Mouse (Mus musculus): Measurements from ENCODE around the gene Bicral. TPM values are rescaled to one million over a fixed set of nuclear protein-coding genes. Genes with fewer than 3 reads are reported as not detected.

Gene Bicral
- polyA plus RNA-seq, 1 experiment, result 1.8 TPM

GRCm38 (mm10) chr17:46832981-46833305 lies 25.3 kb downstream of the Bicral start:
- TF ChIP-seq FLI1 (IDR thresholded peaks at IDR 0.05; ENCODE audit: low read length) (no peak), GATA1 (IDR thresholded peaks at IDR 0.05; ENCODE audit: borderline replicate concordance, low read length) (no peak)
- Histone ChIP-seq H3K9me3 (no peaks in the 10 kb centered on the region), H3K4me3 (replicated peaks) (peak overlapping the region; percentile 35), H3K4me1 (peaks cover 53% of the 10 kb centered on the region), H3K36me3 (replicated peaks; ENCODE audit: low read length) (peaks cover 14% of the 10 kb centered on the region), H3K27me3 (replicated peaks) (no peaks in the 10 kb centered on the region)

DNA sequence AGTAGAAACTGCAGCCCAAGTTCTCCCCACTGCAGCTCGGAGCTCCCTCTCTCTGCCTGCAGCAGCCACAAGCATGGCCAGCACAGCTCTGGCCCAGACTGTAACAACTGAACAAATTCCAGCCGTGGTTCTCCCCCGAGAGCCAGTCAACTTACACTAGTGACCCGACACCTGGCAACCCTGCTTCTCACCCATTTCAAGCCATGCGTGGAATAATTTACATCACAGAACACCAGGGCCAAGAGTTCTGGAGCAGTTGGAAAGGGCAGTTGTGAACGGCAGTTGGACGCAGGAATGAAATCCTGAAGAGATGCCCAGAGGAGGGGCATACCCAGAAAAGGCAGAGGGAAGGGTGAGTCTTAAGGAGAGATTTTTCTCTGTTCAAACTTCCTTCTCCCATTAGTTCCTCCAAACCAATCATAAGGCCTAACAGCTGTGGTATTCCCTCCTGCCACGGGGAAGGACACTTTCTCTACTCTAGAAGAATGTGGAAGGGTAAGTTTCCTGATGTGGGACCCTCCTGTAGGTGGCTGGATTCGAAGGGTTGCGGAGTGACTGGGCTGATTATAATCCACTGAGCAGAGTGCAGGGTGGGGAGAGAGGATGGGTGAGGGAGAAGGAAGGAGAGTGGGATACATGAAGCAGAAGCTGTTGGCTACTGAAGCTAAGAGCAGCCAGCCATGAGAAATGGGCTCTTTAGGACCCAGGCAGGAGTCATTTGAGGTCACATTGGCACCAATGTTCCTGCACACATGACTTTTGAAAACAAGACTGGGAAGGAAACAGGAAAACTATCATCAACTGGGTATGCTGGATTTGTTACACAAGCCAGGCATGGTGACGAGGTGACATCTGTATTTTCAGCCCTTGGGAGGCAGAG lies 25.9 kb downstream of the Bicral start:
- Histone ChIP-seq H3K4me3 (replicated peaks) (peak overlapping the region; percentile 35), H3K27me3 (replicated peaks) (no peaks in the 10 kb centered on the region), H3K4me1 (peaks cover 54% of the 10 kb centered on the region), H3K36me3 (replicated peaks; ENCODE audit: low read length) (peaks cover 18% of the 10 kb centered on the region), H3K9me3 (no peaks in the 10 kb centered on the region)
- TF ChIP-seq FLI1 (IDR thresholded peaks at IDR 0.05; ENCODE audit: low read length) (no peak), GATA1 (IDR thresholded peaks at IDR 0.05; ENCODE audit: borderline replicate concordance, low read length) (no peak)

GRCm38 (mm10) chr17:46829856-46830535 lies 28.3 kb downstream of the Bicral start:
- Histone ChIP-seq H3K9me3 (no peaks in the 10 kb centered on the region), H3K27me3 (replicated peaks) (no peaks in the 10 kb centered on the region), H3K4me3 (replicated peaks) (peak overlapping the region; percentile 51), H3K36me3 (replicated peaks; ENCODE audit: low read length) (peaks cover 40% of the 10 kb centered on the region), H3K4me1 (peaks cover 44% of the 10 kb centered on the region)
- no peak for TF ChIP-seq FLI1 (IDR thresholded peaks at IDR 0.05; ENCODE audit: low read length)
- no peak for TF ChIP-seq GATA1 (IDR thresholded peaks at IDR 0.05; ENCODE audit: borderline replicate concordance, low read length)

- no peak for TF ChIP-seq GATA1 (IDR thresholded peaks at IDR 0.05; ENCODE audit: borderline replicate concordance, low read length)
- no peak for TF ChIP-seq FLI1 (IDR thresholded peaks at IDR 0.05; ENCODE audit: low read length)
- H3K36me3 ChIP-seq (replicated peaks; ENCODE audit: low read length), result peaks cover 50% of the 10 kb centered on the region
Observed at GRCm38 (mm10) chr17:46828935-46829334, 29.3 kb downstream of the Bicral start.

GRCm38 (mm10) chr17:46823091-46823490 lies 35.2 kb downstream of the Bicral start:
- Histone ChIP-seq H3K4me3 (replicated peaks) (no peak overlapping the region), H3K36me3 (replicated peaks; ENCODE audit: low read length) (peaks cover 85% of the 10 kb centered on the region), H3K9me3 (peaks cover 3% of the 10 kb centered on the region; the same call in 1 of the 2 replicates), H3K4me1 (peaks cover 6% of the 10 kb centered on the region), H3K27me3 (replicated peaks) (no peaks in the 10 kb centered on the region)
- TF ChIP-seq FLI1 (IDR thresholded peaks at IDR 0.05; ENCODE audit: low read length) (no peak), GATA1 (IDR thresholded peaks at IDR 0.05; ENCODE audit: borderline replicate concordance, low read length) (no peak)

More at GRCm38 (mm10) chr17:46828935-46829334, 29.3 kb downstream of the Bicral start:
- no peaks in the 10 kb centered on the region for H3K9me3 ChIP-seq
- no peaks in the 10 kb centered on the region for H3K27me3 ChIP-seq (replicated peaks)
- peak overlapping the region; percentile 28 for H3K4me3 ChIP-seq (replicated peaks)
- H3K4me1 ChIP-seq, result peaks cover 44% of the 10 kb centered on the region

DNA sequence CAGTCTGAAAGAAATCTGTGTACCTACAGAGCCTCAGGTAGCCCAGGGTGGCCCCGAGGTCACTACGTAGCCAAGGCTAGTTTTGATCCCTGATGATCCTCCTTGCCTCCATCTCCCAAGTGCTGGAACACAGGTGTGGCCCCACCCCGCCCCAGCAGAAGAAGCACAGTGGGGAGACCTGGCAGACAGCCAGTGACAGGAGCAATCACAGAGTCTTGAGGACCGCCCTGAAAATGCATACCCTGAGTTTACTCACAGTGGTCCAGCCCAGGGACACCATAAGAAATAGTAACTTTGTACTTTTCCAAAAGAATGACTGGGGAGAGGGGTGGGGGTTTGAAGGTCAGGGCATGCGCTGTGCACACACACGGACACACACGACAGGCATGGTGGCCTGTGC lies 37.7 kb downstream of the Bicral start:
- Histone ChIP-seq H3K9me3 (peaks cover 3% of the 10 kb centered on the region; the same call in 1 of the 2 replicates), H3K36me3 (replicated peaks; ENCODE audit: low read length) (peaks cover 83% of the 10 kb centered on the region), H3K4me3 (replicated peaks) (no peak overlapping the region), H3K27me3 (replicated peaks) (no peaks in the 10 kb centered on the region), H3K4me1 (peaks cover 4% of the 10 kb centered on the region; the same call in 1 of the 2 replicates)
- TF ChIP-seq FLI1 (IDR thresholded peaks at IDR 0.05; ENCODE audit: low read length) (no peak), GATA1 (IDR thresholded peaks at IDR 0.05; ENCODE audit: borderline replicate concordance, low read length) (no peak)

GRCm38 (mm10) chr17:46817734-46818158 lies 40.5 kb downstream of the Bicral start:
- Histone ChIP-seq H3K4me1 (no peaks in the 10 kb centered on the region; the same call in 1 of the 2 replicates), H3K9me3 (peaks cover 3% of the 10 kb centered on the region; the same call in 1 of the 2 replicates), H3K4me3 (replicated peaks) (no peak overlapping the region), H3K36me3 (replicated peaks; ENCODE audit: low read length) (peaks cover 78% of the 10 kb centered on the region), H3K27me3 (replicated peaks) (no peaks in the 10 kb centered on the region)
- no peak for TF ChIP-seq FLI1 (IDR thresholded peaks at IDR 0.05; ENCODE audit: low read length)
- TF ChIP-seq GATA1 (IDR thresholded peaks at IDR 0.05; ENCODE audit: borderline replicate concordance, low read length), result no peak

- peaks cover 80% of the 10 kb centered on the region for H3K36me3 ChIP-seq (replicated peaks; ENCODE audit: low read length)
- no peaks in the 10 kb centered on the region for H3K27me3 ChIP-seq (replicated peaks)
- peaks cover 2% of the 10 kb centered on the region; the same call in 1 of the 2 replicates for H3K9me3 ChIP-seq
- no peaks in the 10 kb centered on the region; the same call in 1 of the 2 replicates for H3K4me1 ChIP-seq
- H3K4me3 ChIP-seq (replicated peaks), result no peak overlapping the region
- TF ChIP-seq FLI1 (IDR thresholded peaks at IDR 0.05; ENCODE audit: low read length) (no peak), GATA1 (IDR thresholded peaks at IDR 0.05; ENCODE audit: borderline replicate concordance, low read length) (no peak)
Observed at GRCm38 (mm10) chr17:46816306-46816705, 42.0 kb downstream of the Bicral start.

DNA sequence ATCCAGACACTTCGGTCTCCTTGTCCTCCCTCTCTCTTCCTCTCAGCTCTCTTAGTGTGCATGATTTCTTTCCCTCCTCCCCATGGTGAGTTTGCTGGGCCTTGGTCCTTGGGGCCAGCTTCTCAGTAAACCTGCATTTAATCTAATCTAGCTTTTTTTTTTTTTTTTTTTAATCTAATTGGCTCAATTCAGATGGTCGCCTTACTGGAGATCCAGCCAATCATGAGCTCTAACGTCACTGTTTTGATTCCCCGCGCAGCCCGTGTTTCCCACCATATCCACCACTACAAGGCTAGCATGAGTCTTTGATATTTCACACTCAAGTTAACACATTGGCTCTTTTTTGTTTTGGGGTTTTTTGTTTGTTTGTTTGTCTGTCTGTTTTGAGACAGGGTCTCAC lies 43.8 kb downstream of the Bicral start:
- Histone ChIP-seq H3K9me3 (no peaks in the 10 kb centered on the region), H3K4me3 (replicated peaks) (no peak overlapping the region), H3K4me1 (no peaks in the 10 kb centered on the region; the same call in 1 of the 2 replicates), H3K36me3 (replicated peaks; ENCODE audit: low read length) (peaks cover 78% of the 10 kb centered on the region), H3K27me3 (replicated peaks) (no peaks in the 10 kb centered on the region)
- TF ChIP-seq FLI1 (IDR thresholded peaks at IDR 0.05; ENCODE audit: low read length) (no peak), GATA1 (IDR thresholded peaks at IDR 0.05; ENCODE audit: borderline replicate concordance, low read length) (no peak)
